Mouse (Mus musculus) myocyte (in vitro differentiated cells): ENCODE results near the gene Yap1.

ENCODE experiments used
- CEBPB ChIP-seq: IDR thresholded peaks from 2 replicates; pipeline ENCODE4 v1.6.1; 2011; ENCODE audit warnings: mild to moderate bottlenecking, moderate library complexity; ENCODE audit not compliant: poor library complexity, insufficient read depth, severe bottlenecking
- E2F4 ChIP-seq: IDR thresholded peaks from one replicate; pipeline ENCODE4 v1.6.1; 2011; ENCODE audit warnings: mild to moderate bottlenecking, control low read depth, moderate library complexity; ENCODE audit not compliant: insufficient read depth
- MAX ChIP-seq: IDR thresholded peaks from one replicate; pipeline ENCODE4 v1.6.1; 2011; ENCODE audit warnings: low read depth, mild to moderate bottlenecking, control low read depth
- MYOD1 ChIP-seq, 3 experiments: IDR thresholded peaks; one replicate each; pipeline ENCODE4 v1.6.1; 2011; ENCODE audit warnings: control low read depth in 2 of 3, low read depth in 2 of 3, mild to moderate bottlenecking in 2 of 3, moderate library complexity in 1 of 3; ENCODE audit not compliant: insufficient read length in 2 of 3, control insufficient read depth in 1 of 3
- MYOG ChIP-seq, 3 experiments: IDR thresholded peaks; one replicate each; pipeline ENCODE4 v1.6.1; 2011; ENCODE audit warnings: control low read depth in 2 of 3, low read depth in 2 of 3, mild to moderate bottlenecking in 2 of 3; ENCODE audit not compliant: insufficient read length in 2 of 3, control insufficient read depth in 1 of 3, insufficient read depth in 1 of 3
- POLR2A ChIP-seq: IDR thresholded peaks from one replicate; pipeline ENCODE4 v1.6.1; 2011; ENCODE audit warnings: low read depth, mild to moderate bottlenecking, control low read depth, moderate library complexity; ENCODE audit not compliant: insufficient read length
- POLR2AphosphoS2 ChIP-seq: IDR thresholded peaks from one replicate; pipeline ENCODE4 v1.6.1; 2011; ENCODE audit warnings: low read depth, control low read depth; ENCODE audit not compliant: insufficient read length
- REST ChIP-seq: IDR thresholded peaks from one replicate; pipeline ENCODE4 v1.6.1; 2011; ENCODE audit warnings: mild to moderate bottlenecking, control low read depth, moderate library complexity; ENCODE audit not compliant: insufficient read depth, insufficient read length
- USF1 ChIP-seq: IDR thresholded peaks from one replicate; pipeline ENCODE4 v1.6.1; 2011; ENCODE audit warnings: low read depth, mild to moderate bottlenecking, control low read depth, moderate library complexity

DNA sequence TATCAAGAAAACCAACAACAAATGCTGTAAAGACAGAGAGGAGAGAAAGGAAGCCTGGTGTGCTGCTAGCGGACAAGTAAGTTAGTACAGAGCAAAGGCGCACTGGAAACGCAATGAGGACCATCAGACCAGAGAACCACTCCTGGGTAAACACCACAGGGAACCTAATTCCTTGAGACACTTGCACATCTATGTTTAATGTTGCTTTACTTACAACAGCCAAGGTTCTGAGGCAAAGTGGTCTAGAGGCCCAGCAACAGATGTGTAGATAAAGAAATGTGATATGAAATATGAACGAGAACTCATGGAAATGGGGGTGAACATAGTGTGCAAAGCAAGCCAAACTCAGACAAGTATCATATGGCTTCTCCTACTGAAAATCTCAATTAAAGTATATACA, 64.3 kb downstream of the Yap1 start:
- no peak for TF ChIP-seq POLR2A
- TF ChIP-seq POLR2AphosphoS2 = no peak
- TF ChIP-seq USF1 = no peak
- no peak for TF ChIP-seq MYOD1 (IDR thresholded peaks at IDR 0.05; ENCODE audit: control insufficient read depth in 1 of 3, insufficient read length in 2 of 3, low read depth in 2 of 3)
- no peak for TF ChIP-seq E2F4
- TF ChIP-seq MAX = no peak
- no peak for TF ChIP-seq MYOG (IDR thresholded peaks at IDR 0.05; ENCODE audit: control insufficient read depth in 1 of 3, insufficient read depth in 1 of 3, insufficient read length in 2 of 3, low read depth in 2 of 3)
- no peak for TF ChIP-seq CEBPB
- no peak for TF ChIP-seq REST
